Mouse (Mus musculus) testis, adult 2 months (tissue): ENCODE data around the gene Aplnr. TPM values are rescaled to one million over a fixed set of nuclear protein-coding genes. Genes with fewer than 3 reads are reported as not detected.
A peak's percentile ranks its signal among the peaks of the same experiment; 100 is the strongest.

ENCODE experiments used
- H3K27ac ChIP-seq: fragments of 200-500 bp; 2 replicates; pipeline ENCODE4 v1.5.1; 2012; ENCODE audit warnings: low read depth, low read length; ENCODE audit not compliant: control insufficient read depth, insufficient read depth
- H3K27me3 ChIP-seq: fragments of 200-500 bp; 2 replicates; pipeline ENCODE4 v1.6.1; 2012; ENCODE audit warnings: mild to moderate bottlenecking, low read length, moderate library complexity; ENCODE audit not compliant: control insufficient read depth, insufficient read depth
- H3K36me3 ChIP-seq: fragments of 200-500 bp; 2 replicates; pipeline ENCODE4 v1.6.1; 2012; ENCODE audit warnings: mild to moderate bottlenecking, low read length; ENCODE audit not compliant: control insufficient read depth, insufficient read depth
- H3K4me1 ChIP-seq: fragments of 200-500 bp; 2 replicates; pipeline ENCODE4 v1.6.1; 2012; ENCODE audit warnings: low read length; ENCODE audit not compliant: control insufficient read depth, insufficient read depth
- H3K4me3 ChIP-seq: fragments of 200-500 bp; 2 replicates; pipeline ENCODE4 v1.5.1; 2012; ENCODE audit warnings: low read depth, mild to moderate bottlenecking, low read length, moderate library complexity, mixed read lengths; ENCODE audit not compliant: control insufficient read depth
- CTCF ChIP-seq: fragments of 200-500 bp; IDR thresholded peaks from 2 replicates; pipeline ENCODE4 v1.5.1; 2012; ENCODE audit warnings: low read depth, mild to moderate bottlenecking, inconsistent platforms, low read length, moderate library complexity; ENCODE audit not compliant: control insufficient read depth, insufficient read depth, insufficient replicate concordance
- POLR2A ChIP-seq: fragments of 200-500 bp; IDR thresholded peaks from 2 replicates; pipeline ENCODE4 v1.6.1; 2012; ENCODE audit warnings: low read depth, mild to moderate bottlenecking, inconsistent platforms, low read length, moderate library complexity; ENCODE audit not compliant: control insufficient read depth
- polyA plus RNA-seq: library from polyadenylated mRNA; depleted of rRNA; stranded (reverse); fragments of >200 nt; gene quantifications from 2 replicates; pipeline ENCODE4 v1.2.3, GENCODE M21; 2012

Aplnr gene
- polyA plus RNA-seq, 1 experiment: 0.27 TPM

GRCm38 (mm10) chr2:85103201-85103600 is 32.8 kb upstream of the Aplnr start:
- Histone ChIP-seq H3K27ac (no peak overlapping the region), H3K4me3 (no peak overlapping the region), H3K4me1 (peaks cover 2% of the 10 kb centered on the region; the same call in 1 of the 2 replicates), H3K27me3 (no peaks in the 10 kb centered on the region), H3K36me3 (no peaks in the 10 kb centered on the region)
- no peak for TF ChIP-seq POLR2A
- no peak for TF ChIP-seq CTCF

GRCm38 (mm10) chr2:85105426-85106013 is 30.5 kb upstream of the Aplnr start:
- no peak for TF ChIP-seq POLR2A
- TF ChIP-seq CTCF: no peak
- no peaks in the 10 kb centered on the region for H3K4me1 ChIP-seq

GRCm38 (mm10) chr2:85106068-85106790 is 29.8 kb upstream of the Aplnr start:
- H3K4me1 ChIP-seq: no peaks in the 10 kb centered on the region
- no peaks in the 10 kb centered on the region for H3K27me3 ChIP-seq
- no peak for TF ChIP-seq CTCF
- TF ChIP-seq POLR2A: no peak
- no peaks in the 10 kb centered on the region for H3K36me3 ChIP-seq
- H3K4me3 ChIP-seq: no peak overlapping the region
- H3K27ac ChIP-seq: no peak overlapping the region

More at GRCm38 (mm10) chr2:85105426-85106013, 30.5 kb upstream of the Aplnr start:
- Histone ChIP-seq H3K27me3 (no peaks in the 10 kb centered on the region), H3K36me3 (no peaks in the 10 kb centered on the region), H3K27ac (no peak overlapping the region), H3K4me3 (no peak overlapping the region)

- TF ChIP-seq CTCF (no peak), POLR2A (no peak)
- no peak overlapping the region for H3K27ac ChIP-seq
- no peaks in the 10 kb centered on the region for H3K27me3 ChIP-seq
- H3K4me1 ChIP-seq: no peaks in the 10 kb centered on the region
- no peak overlapping the region for H3K4me3 ChIP-seq
- H3K36me3 ChIP-seq: no peaks in the 10 kb centered on the region
Observed at GRCm38 (mm10) chr2:85106941-85107340, 29.1 kb upstream of the Aplnr start.

GRCm38 (mm10) chr2:85110288-85110875 is 25.6 kb upstream of the Aplnr start:
- H3K4me1 ChIP-seq: no peaks in the 10 kb centered on the region
- TF ChIP-seq POLR2A (no peak), CTCF (no peak)
- no peaks in the 10 kb centered on the region for H3K27me3 ChIP-seq
- no peaks in the 10 kb centered on the region for H3K36me3 ChIP-seq
- no peak overlapping the region for H3K4me3 ChIP-seq
- H3K27ac ChIP-seq: no peak overlapping the region

GRCm38 (mm10) chr2:85123187-85123868 is 12.7 kb upstream of the Aplnr start:
- TF ChIP-seq CTCF (no peak), POLR2A (no peak)
- H3K27ac ChIP-seq: no peak overlapping the region
- no peak overlapping the region for H3K4me3 ChIP-seq
- no peaks in the 10 kb centered on the region for H3K36me3 ChIP-seq
- no peaks in the 10 kb centered on the region for H3K4me1 ChIP-seq
- H3K27me3 ChIP-seq: no peaks in the 10 kb centered on the region

GRCm38 (mm10) chr2:85123869-85124535 is 12.0 kb upstream of the Aplnr start:
- Histone ChIP-seq H3K27me3 (no peaks in the 10 kb centered on the region), H3K4me3 (no peak overlapping the region), H3K4me1 (no peaks in the 10 kb centered on the region), H3K27ac (no peak overlapping the region), H3K36me3 (no peaks in the 10 kb centered on the region)
- TF ChIP-seq CTCF: peak; percentile 73; the same call in 1 of the 2 replicates
- TF ChIP-seq POLR2A: no peak
